Mouse (Mus musculus) midbrain, postnatal 0 days (tissue): Measurements from ENCODE around the gene Btf3. TPM values are rescaled to one million over a fixed set of nuclear protein-coding genes. Genes with fewer than 3 reads are reported as not detected.

ENCODE experiments used
- ATAC-seq: fragments of 200-750 bp; cut with Nextera tagmentation; 2 replicates; pipeline ENCODE4 v1.8.0; 2017; ENCODE audit warnings: moderate number of reproducible peaks, mild to moderate bottlenecking, moderate TSS enrichment, moderate library complexity; ENCODE audit not compliant: low FRiP score
- DNase-seq: peaks from one replicate; pipeline ENCODE4 v3.0.0-alpha.2; 2015; ENCODE audit warnings: low spot score
- H3K27ac ChIP-seq: fragments of 300-500 bp; sonication (generic); 2 replicates; pipeline ENCODE4 v1.5.1; 2014; ENCODE audit warnings: low read depth, mild to moderate bottlenecking, low read length, mixed read lengths
- H3K27me3 ChIP-seq: fragments of 300-500 bp; sonication (generic); 2 replicates; pipeline ENCODE4 v1.6.1; 2014; ENCODE audit warnings: low read length, control low read depth, mixed read lengths; ENCODE audit not compliant: insufficient read depth
- H3K36me3 ChIP-seq: fragments of 300-500 bp; sonication (generic); 2 replicates; pipeline ENCODE4 v1.6.1; 2014; ENCODE audit warnings: low read length, control low read depth, mixed read lengths; ENCODE audit not compliant: insufficient read depth
- H3K4me1 ChIP-seq: fragments of 300-500 bp; sonication (generic); 2 replicates; pipeline ENCODE4 v1.6.1; 2014; ENCODE audit warnings: mild to moderate bottlenecking, control low read depth, antibody characterized with exemption, low read length, mixed read lengths; ENCODE audit not compliant: insufficient read depth
- H3K4me2 ChIP-seq: fragments of 300-500 bp; sonication (generic); 2 replicates; pipeline ENCODE4 v1.6.1; 2014; ENCODE audit warnings: low read depth, mild to moderate bottlenecking, low read length, mixed read lengths; ENCODE audit not compliant: poor library complexity, severe bottlenecking
- H3K4me3 ChIP-seq: fragments of 300-500 bp; sonication (generic); 2 replicates; pipeline ENCODE4 v1.5.1; 2014; ENCODE audit warnings: low read depth, mild to moderate bottlenecking, low read length, moderate library complexity
- H3K9ac ChIP-seq: fragments of 300-500 bp; sonication (generic); replicated peaks from 2 replicates; pipeline ENCODE4 v1.6.1; 2014; ENCODE audit warnings: mild to moderate bottlenecking, low read length, moderate library complexity, mixed read lengths; ENCODE audit not compliant: poor library complexity, severe bottlenecking
- H3K9me3 ChIP-seq: fragments of 300-500 bp; sonication (generic); 2 replicates; pipeline ENCODE4 v1.6.1; 2016; ENCODE audit warnings: low read length, control low read depth
- CTCF ChIP-seq: IDR thresholded peaks from 2 replicates; pipeline ENCODE4 v1.5.1; 2016; ENCODE audit warnings: antibody characterized with exemption, mild to moderate bottlenecking
- WGBS: fragments of 180-500 bp; shearing (Covaris S2); extraction: QIAGEN DNeasy Blood & Tissue Kit; methylation state at CpG from one replicate; pipeline ENCODE4 v1.1.7; 2014; 5-methylcytosine and 5-hydroxymethylcytosine counted together
- polyA plus RNA-seq: library from polyadenylated mRNA; unstranded; fragments of >200 nt; fragmentation: Nextera tagmentation; extraction: Ambion mirVana; gene quantifications from 2 replicates; pipeline ENCODE4 v1.2.1, GENCODE M21; 2015
- total RNA-seq: library from RNA; depleted of rRNA; stranded (reverse); fragments of >200 nt; gene quantifications from 2 replicates; pipeline ENCODE4 v1.2.3, GENCODE M21; 2014

The Btf3 gene
- total and polyA plus RNA-seq, 2 experiments from 2014 or later, result 269 to 472 TPM

DNA sequence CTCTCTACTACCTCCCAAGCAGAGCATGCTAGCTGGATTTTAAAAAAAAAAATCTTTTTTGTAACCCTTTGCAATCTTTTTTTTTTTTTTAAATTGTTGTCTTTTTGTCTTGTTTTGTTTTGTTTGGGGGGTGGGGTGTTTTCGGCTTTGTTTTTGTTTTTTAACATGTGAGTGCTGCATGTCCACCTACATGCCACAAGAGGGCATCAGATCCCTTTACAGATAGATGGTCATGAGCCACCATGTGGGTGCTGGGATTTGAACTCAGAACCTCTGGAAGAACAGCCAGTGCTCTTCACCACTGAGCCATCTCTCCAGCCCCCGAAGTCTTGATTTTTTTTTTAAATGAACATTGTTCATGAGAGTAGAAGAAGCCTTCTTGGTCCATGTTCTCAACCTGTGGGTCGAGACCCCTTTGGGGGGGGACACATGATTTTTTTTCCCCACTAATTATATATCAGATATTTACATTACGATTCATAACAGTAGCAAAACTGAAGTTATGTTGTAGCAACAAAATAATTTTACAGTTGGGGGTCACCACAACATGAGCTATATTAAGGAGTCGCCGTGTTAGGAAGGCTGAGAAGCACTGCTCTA is 18.8 kb downstream of the Btf3 start:
- H3K9me3 ChIP-seq, result no peaks in the 10 kb centered on the region
- no peak overlapping the region for H3K4me2 ChIP-seq
- no peak overlapping the region for H3K27ac ChIP-seq
- no peaks in the 10 kb centered on the region for H3K27me3 ChIP-seq
- DNase-seq (no peak), ATAC-seq (no peak)
- TF ChIP-seq CTCF, result peak; percentile 49
- H3K4me1 ChIP-seq, result no peaks in the 10 kb centered on the region
- H3K4me3 ChIP-seq, result no peak overlapping the region
- H3K36me3 ChIP-seq, result no peaks in the 10 kb centered on the region
- 93% methylated on average over 6 of the region's 6 CpGs for WGBS
- H3K9ac ChIP-seq, result no peak overlapping the region

DNA sequence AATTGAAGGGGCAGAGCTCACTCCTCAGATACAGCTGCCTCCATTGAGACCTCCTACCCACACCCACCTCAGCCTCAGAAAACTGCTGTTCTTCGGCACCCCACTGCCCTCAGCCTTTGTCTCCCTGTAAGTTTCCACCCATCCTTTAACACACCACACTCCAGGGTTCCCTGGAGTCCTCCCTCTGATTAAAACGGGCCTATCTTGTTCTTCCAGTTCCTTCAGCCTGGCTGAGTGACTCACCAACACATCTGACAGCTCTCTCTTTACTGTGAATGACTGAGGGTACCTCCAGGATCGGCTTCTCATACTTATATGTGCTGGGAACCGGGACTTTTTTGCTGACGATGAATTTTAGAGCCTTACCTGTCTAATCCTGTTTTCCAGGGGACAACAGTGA is 20.7 kb downstream of the Btf3 start:
- H3K4me3 ChIP-seq, result no peak overlapping the region
- no peak for TF ChIP-seq CTCF
- H3K4me2 ChIP-seq, result no peak overlapping the region
- H3K27ac ChIP-seq, result no peak overlapping the region
- no peaks in the 10 kb centered on the region for H3K27me3 ChIP-seq
- H3K9me3 ChIP-seq, result no peaks in the 10 kb centered on the region
- no peaks in the 10 kb centered on the region for H3K36me3 ChIP-seq
- ATAC-seq, result no peak
- no peak for DNase-seq
- WGBS, result 44% methylated on average over 5 of the region's 5 CpGs
- H3K4me1 ChIP-seq, result no peaks in the 10 kb centered on the region
- H3K9ac ChIP-seq, result no peak overlapping the region

DNA sequence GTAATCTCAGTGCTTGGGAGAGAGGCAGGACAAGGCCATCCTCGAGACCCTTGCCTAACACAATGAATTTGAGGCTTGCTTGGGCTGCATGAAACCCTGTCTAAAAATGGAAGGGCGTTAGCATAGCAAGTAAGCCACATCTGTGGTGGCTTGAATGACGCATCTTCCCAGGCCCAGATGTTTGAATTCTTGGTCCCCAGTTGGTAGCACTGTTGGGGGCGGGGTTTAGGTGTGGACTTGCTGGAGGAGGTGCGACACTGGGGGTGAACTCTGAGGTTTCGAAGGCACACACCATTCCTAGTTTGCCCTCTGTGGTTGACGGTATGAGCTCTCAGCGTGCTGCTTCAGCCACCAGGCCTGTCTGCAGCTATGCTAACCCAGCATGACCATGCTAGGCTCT is 25.1 kb downstream of the Btf3 start:
- Histone ChIP-seq H3K36me3 (no peaks in the 10 kb centered on the region), H3K9me3 (no peaks in the 10 kb centered on the region), H3K9ac (no peak overlapping the region), H3K27ac (no peak overlapping the region), H3K27me3 (no peaks in the 10 kb centered on the region), H3K4me2 (no peak overlapping the region), H3K4me3 (no peak overlapping the region), H3K4me1 (no peaks in the 10 kb centered on the region)
- ATAC-seq, result no peak
- no peak for DNase-seq
- 82% methylated on average over 8 of the region's 8 CpGs for WGBS
- TF ChIP-seq CTCF, result no peak

DNA sequence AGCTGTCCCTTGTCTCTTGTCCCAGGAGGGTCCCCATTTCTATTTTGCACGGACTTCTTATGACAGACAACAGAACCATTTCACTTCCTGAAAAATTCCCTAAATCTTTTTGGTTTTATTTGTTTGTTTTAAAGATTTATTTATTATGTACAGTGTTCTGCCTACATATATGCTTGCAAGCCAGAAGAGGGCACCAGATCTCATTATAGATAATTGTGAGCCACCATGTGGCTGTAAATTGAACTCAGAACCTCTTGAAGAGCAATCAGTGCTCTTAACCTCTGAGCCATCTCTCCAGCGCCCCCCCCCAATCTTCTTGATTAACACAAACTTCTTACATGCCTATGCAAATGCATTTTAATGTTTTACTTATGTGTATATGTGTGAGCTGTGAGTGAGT is 26.1 kb downstream of the Btf3 start:
- H3K36me3 ChIP-seq, result no peaks in the 10 kb centered on the region
- H3K4me2 ChIP-seq, result no peak overlapping the region
- H3K9me3 ChIP-seq, result no peaks in the 10 kb centered on the region
- H3K4me1 ChIP-seq, result no peaks in the 10 kb centered on the region
- no peak overlapping the region for H3K9ac ChIP-seq
- WGBS, result 43% methylated on average over 2 of the region's 2 CpGs
- peak; percentile 38 for TF ChIP-seq CTCF
- H3K4me3 ChIP-seq, result no peak overlapping the region
- DNase-seq, result no peak
- no peaks in the 10 kb centered on the region for H3K27me3 ChIP-seq
- ATAC-seq, result no peak
- H3K27ac ChIP-seq, result no peak overlapping the region

DNA sequence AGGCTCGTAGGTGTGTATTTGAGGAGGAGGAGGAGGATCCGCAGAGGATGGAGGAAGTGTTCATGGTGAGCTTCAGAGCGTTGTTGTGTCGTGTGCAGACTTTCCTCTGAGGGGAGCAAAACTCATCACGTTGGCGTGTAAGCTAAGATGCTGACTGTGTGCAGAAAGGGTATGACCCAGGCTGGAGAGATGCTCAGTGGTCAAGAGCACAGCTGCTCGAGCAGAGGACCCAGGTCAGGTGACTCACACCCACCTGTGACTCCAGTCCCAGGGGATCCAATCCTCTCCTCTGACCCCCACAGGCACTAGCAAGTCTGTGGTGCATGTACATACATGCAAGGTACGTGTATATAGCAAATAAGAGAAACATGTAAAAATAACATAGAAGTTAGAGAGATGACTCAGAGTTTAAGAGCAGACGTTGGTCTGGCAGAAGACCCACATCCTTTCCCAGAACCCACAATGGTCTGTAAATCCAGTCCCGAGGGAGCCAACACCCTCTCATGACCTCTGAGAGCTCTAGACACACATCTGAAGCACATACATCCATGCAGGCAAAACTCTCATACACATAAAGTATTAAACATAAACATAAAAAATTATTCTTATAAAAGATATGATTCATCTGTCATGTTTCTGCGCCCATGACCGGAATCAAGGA is 35.7 kb downstream of the Btf3 start:
- Histone ChIP-seq H3K4me2 (no peak overlapping the region), H3K4me1 (no peaks in the 10 kb centered on the region), H3K27ac (no peak overlapping the region), H3K9ac (no peak overlapping the region), H3K27me3 (no peaks in the 10 kb centered on the region), H3K4me3 (no peak overlapping the region), H3K9me3 (no peaks in the 10 kb centered on the region), H3K36me3 (no peaks in the 10 kb centered on the region)
- WGBS, result 77% methylated on average over 12 of the region's 12 CpGs
- ATAC-seq, result no peak
- DNase-seq, result no peak
- no peak for TF ChIP-seq CTCF

DNA sequence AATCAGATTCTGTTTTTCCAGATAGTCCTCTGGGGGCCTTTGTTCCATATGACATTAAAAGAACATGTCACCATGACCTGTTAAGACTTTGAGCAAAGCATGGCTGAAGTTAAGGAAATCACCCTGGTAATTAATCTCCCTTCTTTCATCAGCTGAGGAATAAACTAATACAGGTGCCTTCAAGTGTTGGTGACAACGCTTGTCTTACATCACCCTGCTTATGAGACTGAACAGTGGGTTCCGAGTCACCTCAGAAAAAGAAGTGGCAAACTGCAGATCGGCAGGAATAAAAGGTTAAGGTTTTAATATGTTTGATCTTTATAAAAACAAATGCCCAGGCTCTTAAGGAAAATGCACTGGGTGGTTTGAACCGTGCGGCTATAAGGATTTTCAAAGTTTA is 37.1 kb downstream of the Btf3 start, which contains the start of gene Gm21976:
TSS of gene Gm21976 (plus strand) at position 202 of the 400 bp plus-strand sequence.
- no peak within 1 kb of the TSS for H3K4me3 ChIP-seq
- no peak for DNase-seq
- ATAC-seq, result no peak
- no peaks in the 10 kb centered on the region for H3K9me3 ChIP-seq
- no peak within 1 kb of the TSS for H3K9ac ChIP-seq
- no peak within 1 kb of the TSS for H3K27ac ChIP-seq
- no peak for TF ChIP-seq CTCF
- peaks cover 5% of the 10 kb centered on the region for H3K36me3 ChIP-seq
- WGBS, result 77% methylated on average over 5 of the region's 5 CpGs
- no peaks in the 10 kb centered on the region for H3K27me3 ChIP-seq
- H3K4me2 ChIP-seq, result no peak within 1 kb of the TSS
- H3K4me1 ChIP-seq, result no peaks in the 10 kb centered on the region
